In genomic region chr17:47436907-47437547, GRCm38 (mm10) we compare ENCODE assay signal across 7 mouse cellular contexts. TPM values are rescaled to one million over a fixed set of nuclear protein-coding genes. Genes with fewer than 3 reads are reported as not detected.
A peak's percentile ranks its signal among the peaks of the same experiment; 100 is the strongest.
DNase-seq lines count a peak whose midpoint lies in the region; ATAC-seq and TF ChIP-seq lines count a peak whose summit lies in the region.

1700001C19Rik (minus strand) TSS chr17:47437376.

- peak within 1 kb of the TSS; percentile 59 for H3K4me2 ChIP-seq in forebrain, embryonic 13.5 days
- H3K4me2 ChIP-seq in liver, embryonic 14.5 days (ENCODE audit: low read depth) = peak within 1 kb of the TSS; percentile 67

- H3K27ac ChIP-seq in forebrain, embryonic 13.5 days = no peak within 1 kb of the TSS
- no peak within 1 kb of the TSS for H3K27ac ChIP-seq in liver, embryonic 14.5 days

- peak within 1 kb of the TSS; percentile 35 for H3K4me3 ChIP-seq in forebrain, embryonic 13.5 days
- peak within 1 kb of the TSS; percentile 32 to 54 for H3K4me3 ChIP-seq in liver, embryonic 14.5 days (ENCODE audit: insufficient read depth in 1 of 2, low read depth in 2 of 2, low read length in 2 of 2)

- WGBS in forebrain, embryonic 13.5 days = 5% methylated on average over 19 of the region's 25 CpGs
- 3% methylated on average over 23 of the region's 25 CpGs for WGBS in liver, embryonic 14.5 days (ENCODE audit: insufficient replicate concordance)

- no peak for ATAC-seq in forebrain, embryonic 13.5 days
- ATAC-seq in liver, embryonic 14.5 days (ENCODE audit: insufficient read depth) = no peak
- 0 out of 2 replicates have a peak, but pooled peaks have one; percentile 31 for ATAC-seq in neutrophil, adult 5-6 weeks (ENCODE audit: extremely low read depth, insufficient number of reproducible peaks, low FRiP score, poor library complexity, severe bottlenecking)

- H3K9ac ChIP-seq in forebrain, embryonic 13.5 days = peak within 1 kb of the TSS; percentile 40; the same call in 1 of the 2 replicates
- peak within 1 kb of the TSS; percentile 28; the same call in 1 of the 2 replicates for H3K9ac ChIP-seq in liver, embryonic 14.5 days (replicated peaks)

- no peaks in the 10 kb centered on the region for H3K36me3 ChIP-seq in forebrain, embryonic 13.5 days (ENCODE audit: poor library complexity, severe bottlenecking)
- H3K36me3 ChIP-seq in liver, embryonic 14.5 days (replicated peaks; ENCODE audit: control insufficient read depth, insufficient read depth, low read depth) = no peaks in the 10 kb centered on the region

- H3K27me3 ChIP-seq in forebrain, embryonic 13.5 days = peaks cover 61% of the 10 kb centered on the region
- peaks cover 24% of the 10 kb centered on the region for H3K27me3 ChIP-seq in liver, embryonic 14.5 days (ENCODE audit: control insufficient read depth, insufficient read depth, low read length)

- peaks cover 23% of the 10 kb centered on the region for H3K4me1 ChIP-seq in forebrain, embryonic 13.5 days
- H3K4me1 ChIP-seq in liver, embryonic 14.5 days (replicated peaks; ENCODE audit: control insufficient read depth in 2 of 2, insufficient read depth in 2 of 2, low read length in 1 of 2) = peaks cover 0 to 33% of the 10 kb centered on the region in 2 experiments; a peak in 3 of 4 replicates

- TF ChIP-seq CTCF in liver, embryonic 14.5 days (IDR thresholded peaks at IDR 0.05; ENCODE audit: low read depth) = no peak

- DNase-seq in thymus, postnatal 0 days (ENCODE audit: low spot score) = peak; percentile 35
- DNase-seq in thymus, postnatal 25 days = no peak
- DNase-seq in liver, embryonic 14.5 days (ENCODE audit: low read depth in 3 of 3, low spot score in 3 of 3) = no peak
- no peak for DNase-seq in frontal cortex, postnatal 25 days (ENCODE audit: low spot score in 2 of 2)
- no peak for DNase-seq in spleen, postnatal 10 days (ENCODE audit: low spot score in 2 of 2)

- H3K9me3 ChIP-seq in forebrain, embryonic 13.5 days (replicated peaks) = no peaks in the 10 kb centered on the region
- H3K9me3 ChIP-seq in liver, embryonic 14.5 days (ENCODE audit: control insufficient read depth, low read length) = no peaks in the 10 kb centered on the region

- no peak for TF ChIP-seq EP300 in liver, embryonic 14.5 days (IDR thresholded peaks at IDR 0.05; ENCODE audit: low read depth)

RNA-seq across cellular contexts. Expression of gene 1700001C19Rik, which starts in this region (rescaled TPM):
- 0.99 and 1.4 TPM in 2 replicates for polyA plus RNA-seq in thymus, postnatal 0 days (2015; fragmentation: Nextera tagmentation; extraction: Ambion mirVana)
- polyA plus RNA-seq in forebrain, embryonic 13.5 days (2015; fragmentation: Nextera tagmentation; extraction: Ambion mirVana) = 0.28 and 0.42 TPM in 2 replicates
- polyA plus RNA-seq in liver, embryonic 14.5 days (2012; rRNA removed) = 0.89 and 0.93 TPM in 2 replicates
- 1.1 and 1.2 TPM in 2 replicates for polyA plus RNA-seq in liver, embryonic 14.5 days (2014; fragmentation: Nextera tagmentation; extraction: Ambion mirVana)
- total RNA-seq in neutrophil, adult 5-6 weeks (2017) = not detected in 2 replicates

Comparison
In these comparisons a context has a peak if more than half of its experiments do, and no peak if none do; other contexts are left out.
1. Peak in ATAC-seq in neutrophil, adult 5-6 weeks; RNA of the gene not detected or under 1 TPM.